Mouse (Mus musculus) retina, adult 2 months (tissue): Measurements from ENCODE around the gene Hist1h1c.
A peak's percentile ranks its signal among the peaks of the same experiment; 100 is the strongest.
"Not testable (repeated sequence)": the region's sequence is repeated elsewhere in the genome, so short reads cannot be mapped to it uniquely, and the experiment has no call there.

Experiments used
- DNase-seq: peaks from one replicate; pipeline ENCODE4 v3.0.0-alpha.2; 2012; ENCODE audit warnings: low read depth, low spot score

Hist1h1c gene

DNA sequence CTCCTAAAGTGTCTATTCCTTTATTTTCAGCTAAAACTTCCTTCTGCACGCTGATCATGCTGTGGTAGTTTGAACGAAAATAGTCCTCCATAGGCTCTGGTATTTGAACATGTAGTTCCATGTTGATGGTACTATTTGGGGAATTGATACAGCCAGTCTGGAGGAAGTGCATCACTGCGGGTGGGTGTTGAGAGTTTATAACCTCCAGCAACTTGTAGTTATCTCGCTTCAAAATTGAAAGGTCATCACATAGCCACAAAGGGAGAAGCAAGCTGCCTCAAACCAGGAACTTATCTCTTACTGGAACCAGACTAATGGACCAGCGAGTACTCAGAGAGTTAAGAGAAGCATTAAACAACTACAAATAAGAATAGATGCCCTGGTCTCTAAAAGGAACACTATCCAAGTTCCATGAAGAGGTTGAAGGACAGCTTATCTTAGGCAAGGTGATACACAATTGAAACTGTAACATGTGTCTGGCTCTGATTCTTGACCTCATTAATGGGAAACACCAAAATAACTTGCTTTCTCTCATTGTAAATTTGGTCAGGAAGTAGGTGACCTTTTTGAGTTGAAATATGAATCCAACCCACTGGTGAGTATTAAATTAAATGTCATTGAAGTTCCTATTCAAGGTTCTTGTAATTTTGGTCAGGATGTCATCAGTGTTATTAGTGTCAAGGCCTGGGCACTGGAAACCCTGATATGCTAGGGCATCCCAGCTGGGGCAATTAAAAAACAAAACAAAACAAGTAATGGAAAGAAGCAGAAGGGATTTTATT is 22.2 kb upstream of the Hist1h1c start:
- DNase-seq: no peak

DNA sequence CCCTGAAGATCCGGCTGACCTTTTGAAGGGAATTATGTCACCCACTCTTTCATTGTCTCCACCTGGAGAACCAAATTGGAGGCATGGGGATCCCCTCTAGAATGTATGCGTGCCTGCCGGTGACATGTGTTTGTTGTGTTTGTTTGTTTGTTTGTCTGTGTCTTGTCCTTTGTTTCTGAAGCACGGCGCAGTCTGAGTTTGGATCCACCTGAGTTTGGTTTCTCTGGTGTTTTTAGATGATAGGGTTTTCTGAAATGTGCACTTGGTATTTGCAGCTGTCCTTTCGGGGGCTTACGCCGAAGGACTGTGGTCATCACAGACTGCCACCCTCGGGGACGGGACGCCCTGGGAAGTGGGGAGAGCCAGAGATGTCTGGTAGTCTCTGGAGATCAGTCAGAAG is 21.4 kb upstream of the Hist1h1c start:
- no peak for DNase-seq

DNA sequence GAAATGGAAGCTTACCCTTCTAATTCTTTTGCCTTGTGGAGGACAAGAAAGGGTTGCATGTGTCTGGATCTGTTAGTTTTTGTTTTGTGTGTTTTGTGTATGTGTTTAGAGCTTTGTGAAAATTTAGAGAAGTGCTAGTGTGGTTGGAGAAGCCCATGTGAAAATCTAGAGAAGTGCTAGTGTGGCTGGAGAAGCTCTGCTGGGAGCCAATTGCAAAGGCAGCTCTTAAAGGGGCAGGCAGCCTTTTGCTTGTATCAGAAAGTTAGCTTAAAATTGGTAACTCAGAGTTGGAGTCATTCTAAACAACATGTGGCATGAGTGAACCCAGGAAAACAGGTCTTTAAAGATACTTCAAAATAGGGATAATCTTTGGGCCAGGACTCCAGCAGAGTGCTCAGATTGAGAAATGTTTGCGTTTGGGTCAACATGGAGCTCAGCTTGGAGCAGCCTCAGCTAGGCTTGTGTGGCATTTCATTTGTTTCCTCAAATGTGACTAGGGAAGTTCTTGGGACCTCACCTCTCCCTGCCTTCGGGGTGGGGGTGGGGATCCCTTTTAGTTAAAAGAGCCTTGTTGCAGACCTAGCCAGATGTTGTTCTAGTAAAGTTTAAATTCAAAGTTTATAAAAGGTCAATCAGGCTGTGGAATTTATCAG is 20.9 kb upstream of the Hist1h1c start:
- not testable (repeated sequence) for DNase-seq

DNA sequence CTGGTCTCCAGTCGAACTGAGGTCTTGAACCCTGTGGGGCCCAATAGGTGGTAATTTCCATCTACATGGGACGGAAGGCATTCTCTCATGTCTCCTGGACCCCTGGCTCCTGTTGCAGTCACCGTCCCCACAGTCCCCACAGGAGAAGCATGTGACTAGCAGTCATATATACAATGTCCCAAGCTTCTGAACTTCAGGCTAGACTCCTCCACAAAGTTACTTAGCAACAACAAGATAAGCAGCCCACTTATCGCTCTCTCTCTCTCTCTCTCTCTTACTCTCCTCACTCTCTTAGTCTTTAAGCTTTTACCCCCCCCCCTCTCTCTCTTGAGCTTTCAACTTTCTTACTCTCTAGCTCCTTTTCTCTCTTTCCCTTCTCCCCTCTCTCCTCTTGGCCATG is 14.4 kb upstream of the Hist1h1c start:
- no peak for DNase-seq

DNA sequence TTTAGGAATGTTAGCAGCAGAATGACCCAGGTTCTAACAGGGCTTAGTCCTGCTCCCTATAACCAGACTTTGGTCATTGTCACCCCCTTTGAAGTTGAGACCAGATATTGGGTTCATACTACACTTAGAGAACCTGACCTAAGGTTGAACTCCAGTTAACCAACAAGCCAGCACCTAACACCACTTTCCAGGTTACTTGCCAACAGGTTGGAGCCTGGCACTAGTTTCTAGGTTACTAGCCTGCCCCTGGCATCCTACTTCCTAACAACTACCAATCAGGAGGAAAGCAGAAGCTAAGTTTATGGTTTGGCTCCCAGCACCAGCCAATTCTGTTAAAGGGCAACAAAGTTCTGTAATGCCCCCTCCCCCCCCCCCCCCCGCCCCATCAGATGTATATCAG is 13.4 kb upstream of the Hist1h1c start:
- no peak for DNase-seq

DNA sequence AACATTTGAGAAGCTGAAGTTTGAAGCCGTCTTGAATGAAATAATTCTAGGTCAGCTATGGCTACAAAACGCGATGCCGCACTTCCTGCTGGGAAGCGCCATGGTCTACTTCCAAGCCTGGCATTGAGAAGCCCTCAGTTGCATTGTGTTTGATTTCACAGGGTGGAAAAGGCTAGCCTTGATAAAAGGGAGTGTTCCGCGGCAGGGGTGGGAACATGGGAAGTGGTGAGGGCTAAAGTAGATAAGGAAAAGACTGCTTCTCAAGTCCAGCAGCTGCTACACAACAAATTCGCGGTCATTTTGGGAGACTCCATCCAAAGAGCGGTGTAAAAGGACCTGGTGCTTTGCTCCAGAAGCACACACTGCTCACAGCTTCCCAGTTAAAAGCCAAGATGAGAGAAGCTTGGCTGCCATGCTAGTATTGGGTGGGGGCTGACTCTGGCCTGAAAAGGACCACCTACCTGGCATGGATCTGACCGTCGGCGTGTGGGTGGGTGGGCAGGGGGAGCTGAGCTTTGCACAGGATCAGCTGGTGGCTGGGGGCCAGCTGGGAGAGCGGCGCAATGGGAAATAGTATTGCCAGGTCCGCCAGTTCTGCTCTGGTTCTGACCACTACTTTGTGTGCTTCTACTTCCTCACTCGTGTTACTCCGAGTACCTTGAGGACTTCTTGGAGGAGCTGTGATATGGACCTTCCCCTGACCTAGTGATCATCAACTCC is 10.0 kb upstream of the Hist1h1c start:
- no peak for DNase-seq

DNA sequence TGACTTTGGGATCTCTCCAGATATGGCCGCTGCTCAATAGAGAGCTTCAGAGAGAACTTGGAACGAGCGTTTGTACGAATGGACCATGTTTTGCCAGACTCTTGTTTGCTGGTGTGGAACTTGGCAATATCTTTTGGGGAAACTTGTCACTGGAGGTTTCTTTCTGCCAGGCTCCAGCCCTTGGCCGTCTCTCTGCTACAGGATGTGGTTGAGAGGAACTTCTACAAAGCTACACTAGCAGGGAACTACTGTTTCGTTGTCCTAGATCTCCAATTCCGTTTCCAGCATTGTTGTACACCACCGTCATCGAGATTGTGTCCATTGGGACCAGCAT is 9.4 kb upstream of the Hist1h1c start:
- DNase-seq: no peak

DNA sequence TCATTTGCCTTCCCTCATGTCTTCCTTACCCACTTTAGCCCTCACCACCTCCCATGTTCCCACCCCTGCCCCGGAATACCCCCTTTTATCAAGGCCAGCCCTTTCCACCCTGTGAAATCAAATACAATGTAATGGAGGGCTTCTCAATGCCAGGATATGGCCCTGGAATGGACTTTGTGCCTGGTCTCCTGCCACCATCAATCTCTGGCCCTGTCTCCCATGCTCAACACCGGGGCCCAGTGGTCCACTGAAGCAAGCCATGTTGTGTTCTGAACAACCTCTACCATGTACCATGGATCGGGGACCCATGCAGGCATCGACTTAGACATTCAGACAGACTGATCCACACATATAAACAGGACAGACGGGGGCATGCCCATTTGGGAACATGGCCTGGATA is 8.9 kb upstream of the Hist1h1c start:
- no peak for DNase-seq

DNA sequence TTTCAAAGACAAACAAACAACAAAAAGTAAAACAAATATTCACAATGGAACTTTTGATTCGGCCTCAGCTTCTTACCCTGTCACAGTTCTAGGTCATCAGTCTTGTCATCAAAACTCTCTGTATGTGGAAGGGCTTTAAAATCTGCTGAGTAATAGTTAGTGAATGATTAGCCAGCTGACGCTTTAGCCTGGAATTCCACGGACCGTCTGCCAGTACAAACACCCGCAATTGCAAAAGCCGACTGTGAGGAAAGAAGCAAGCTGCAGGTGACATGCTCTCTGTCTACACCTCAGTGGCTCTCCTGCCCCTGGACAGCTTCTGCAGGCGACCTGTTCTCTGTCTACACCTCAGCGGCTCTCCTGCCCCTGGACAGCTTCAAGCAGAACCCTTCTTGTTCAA is 8.1 kb upstream of the Hist1h1c start:
- DNase-seq: no peak

DNA sequence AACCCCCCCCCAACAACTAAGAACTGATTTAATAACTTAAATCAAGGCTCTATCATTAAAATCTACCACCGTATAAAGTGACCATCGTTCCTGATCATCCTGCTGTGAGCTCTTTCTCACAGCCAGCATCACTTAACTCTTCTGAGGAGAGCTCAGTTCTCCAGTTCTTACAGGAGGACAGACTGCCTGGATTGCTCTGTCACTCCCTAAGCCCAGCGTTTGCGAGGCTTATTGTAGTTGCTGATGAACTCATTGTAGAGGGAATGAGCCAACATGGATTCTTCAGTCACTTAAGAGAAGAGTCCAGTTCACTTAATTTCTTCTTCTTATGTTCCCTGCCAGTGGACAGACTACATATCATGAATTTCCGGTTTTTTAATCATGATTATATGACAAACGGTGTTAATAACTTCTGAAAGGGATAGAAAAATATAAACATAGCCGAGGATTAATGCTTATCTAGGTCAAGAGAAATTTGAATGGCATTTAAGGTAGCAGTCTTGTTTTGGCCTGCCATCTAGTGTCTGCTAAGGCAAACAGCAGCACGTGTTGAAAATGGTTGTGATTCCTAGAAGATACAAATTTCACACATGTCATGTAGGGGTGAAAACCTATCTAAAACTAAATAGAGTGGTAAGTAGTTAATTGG is 6.3 kb upstream of the Hist1h1c start:
- DNase-seq: peak; percentile 57

DNA sequence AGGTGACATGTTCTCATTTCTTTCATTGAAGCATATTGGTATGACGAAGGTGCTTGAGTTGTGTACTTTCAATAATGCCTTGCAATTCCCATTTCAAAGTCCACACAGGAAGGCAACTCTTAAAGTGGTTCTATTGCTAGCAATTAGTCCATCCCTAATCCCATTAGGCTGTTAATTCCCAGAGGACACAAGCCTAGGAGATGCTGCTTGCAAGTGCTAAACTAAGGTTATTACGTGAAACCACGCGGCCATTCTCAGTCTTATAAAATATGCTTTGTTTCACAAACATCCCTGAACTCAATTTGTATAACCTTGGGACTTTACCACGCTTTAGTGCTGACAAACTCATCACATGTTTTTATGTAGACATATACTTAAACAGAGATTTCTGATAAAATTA is 1.5 kb upstream of the Hist1h1c start:
- DNase-seq: no peak

DNA sequence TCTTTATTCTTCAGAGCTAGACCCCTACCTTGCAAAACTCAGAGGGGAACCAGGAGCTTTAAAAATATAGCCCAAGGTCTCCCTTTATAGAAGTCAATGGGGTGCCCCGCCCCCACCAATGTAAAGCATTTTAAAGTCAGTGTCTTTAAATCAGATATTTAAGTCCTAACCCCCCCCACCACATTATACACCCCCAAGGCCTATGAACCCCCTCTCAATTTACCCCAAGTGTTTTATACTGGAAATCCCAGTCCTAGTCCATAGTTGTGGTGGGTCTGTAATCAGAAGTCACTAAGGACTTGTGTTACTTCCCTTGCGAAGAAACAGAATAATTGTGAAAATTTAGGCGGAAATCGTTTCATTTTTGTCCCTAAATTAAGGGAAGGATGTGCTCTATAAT is 567 bp upstream of the Hist1h1c start:
- DNase-seq: no peak

DNA sequence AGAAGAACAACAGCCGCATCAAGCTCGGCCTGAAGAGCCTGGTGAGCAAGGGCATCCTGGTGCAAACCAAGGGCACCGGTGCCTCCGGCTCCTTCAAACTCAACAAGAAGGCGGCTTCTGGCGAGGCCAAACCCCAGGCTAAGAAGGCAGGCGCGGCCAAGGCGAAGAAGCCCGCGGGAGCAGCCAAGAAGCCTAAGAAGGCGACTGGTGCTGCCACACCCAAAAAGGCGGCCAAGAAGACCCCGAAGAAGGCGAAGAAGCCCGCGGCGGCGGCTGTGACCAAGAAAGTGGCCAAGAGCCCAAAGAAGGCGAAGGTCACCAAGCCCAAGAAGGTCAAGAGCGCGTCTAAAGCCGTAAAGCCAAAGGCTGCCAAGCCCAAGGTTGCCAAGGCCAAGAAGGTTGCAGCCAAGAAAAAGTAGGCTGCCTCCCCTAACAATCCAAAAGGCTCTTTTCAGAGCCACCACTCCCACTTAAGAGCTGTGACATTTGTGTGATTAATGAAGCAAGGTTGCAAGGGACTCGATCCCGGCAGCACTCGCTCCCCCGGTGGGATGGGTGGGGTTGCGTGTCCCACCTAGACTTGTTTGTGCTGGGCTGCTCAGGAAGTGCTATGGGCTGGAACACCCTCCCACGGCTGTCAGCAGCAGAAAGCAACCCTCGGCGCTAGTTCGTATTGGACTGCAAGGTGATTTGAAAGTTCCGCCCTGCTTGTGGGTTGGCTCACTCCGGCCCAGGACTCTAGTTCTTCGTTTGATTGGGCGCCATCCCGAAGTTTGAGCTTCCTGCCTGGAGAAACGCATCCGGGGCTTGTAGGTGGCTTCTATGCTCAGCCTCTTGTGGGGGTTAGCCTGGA is 687 bp downstream of the Hist1h1c start:
- DNase-seq: peak; percentile 82

DNA sequence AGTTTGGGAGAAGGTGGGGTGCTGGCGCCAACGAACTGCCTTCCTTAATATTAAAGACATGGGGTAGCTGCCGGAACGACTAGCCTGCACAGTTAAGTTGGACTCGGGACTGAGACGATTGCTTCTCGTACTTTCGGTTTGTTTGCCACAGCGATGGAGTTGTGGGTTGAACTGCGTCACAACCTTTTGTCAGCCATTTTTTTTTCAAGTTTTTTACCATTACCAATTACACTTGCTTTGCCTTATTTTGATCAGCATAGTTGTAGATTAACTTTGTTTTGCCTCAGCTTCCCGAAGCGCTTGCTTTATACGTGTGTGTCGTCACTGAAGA is 1.3 kb downstream of the Hist1h1c start:
- no peak for DNase-seq

DNA sequence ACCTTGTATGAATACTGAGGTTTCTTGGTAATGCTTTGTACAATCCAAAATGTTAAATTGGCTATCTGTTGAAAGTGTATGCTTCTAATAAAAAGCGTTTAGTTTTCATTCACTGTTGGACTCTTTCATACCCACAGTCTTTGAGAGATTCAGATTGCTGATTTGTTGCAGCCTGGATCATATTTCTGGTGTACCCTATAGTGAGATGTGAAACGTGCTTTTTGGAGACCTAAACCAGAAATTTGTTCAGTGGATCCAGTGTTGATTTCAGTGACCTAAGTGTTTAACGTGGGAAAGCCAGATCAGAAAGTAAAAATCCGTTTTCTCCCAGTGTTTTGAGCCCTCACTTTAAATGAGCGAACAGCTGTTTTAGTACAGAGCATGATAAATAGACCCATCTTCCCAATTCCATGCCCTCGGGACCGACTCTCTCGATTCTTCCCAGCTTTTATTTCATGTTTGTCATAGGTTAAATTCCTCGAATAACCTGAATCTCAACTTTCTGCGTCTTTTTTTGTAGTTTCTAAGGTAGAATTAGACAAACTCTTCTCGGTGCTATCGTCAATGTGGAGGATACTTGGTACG is 1.7 kb downstream of the Hist1h1c start:
- no peak for DNase-seq

DNA sequence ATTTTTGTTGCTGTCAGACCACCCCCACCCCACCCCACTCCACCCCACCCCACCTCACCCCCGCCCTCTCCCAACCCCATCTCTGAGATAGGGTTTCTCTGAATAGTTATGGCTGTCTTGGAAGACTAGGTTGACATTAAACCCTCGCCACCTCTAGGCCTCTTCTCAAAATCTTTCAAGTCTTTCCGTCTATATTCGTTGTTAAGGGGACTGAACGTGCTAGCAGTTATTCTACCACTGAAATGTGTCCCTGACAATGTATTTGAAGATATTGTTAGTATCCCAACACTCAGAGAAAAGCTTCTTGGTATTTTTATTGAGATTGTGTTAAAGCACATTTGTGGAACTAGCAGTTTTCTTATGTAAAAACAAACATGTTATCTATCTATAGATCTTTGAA is 2.3 kb downstream of the Hist1h1c start:
- DNase-seq: no peak

DNA sequence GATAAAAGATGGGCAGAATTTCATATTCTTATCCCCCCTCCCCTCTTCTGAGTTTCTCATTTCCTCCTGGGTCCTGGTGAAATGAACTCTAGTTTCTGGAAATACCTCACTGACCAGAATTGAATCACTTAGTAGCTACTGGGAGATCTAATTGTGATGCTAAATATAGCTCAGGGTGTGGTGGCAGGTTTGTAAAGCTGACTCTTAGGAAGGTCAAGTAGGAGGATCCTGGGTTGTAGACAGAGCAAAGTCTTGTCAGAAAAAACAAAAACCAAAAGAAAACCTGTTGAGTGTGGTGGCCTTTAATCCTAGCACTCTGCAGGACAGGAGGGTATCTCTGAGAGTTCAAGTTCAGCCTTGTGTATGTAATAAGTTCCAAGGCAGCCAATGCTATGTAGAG is 3.4 kb downstream of the Hist1h1c start:
- DNase-seq: no peak

DNA sequence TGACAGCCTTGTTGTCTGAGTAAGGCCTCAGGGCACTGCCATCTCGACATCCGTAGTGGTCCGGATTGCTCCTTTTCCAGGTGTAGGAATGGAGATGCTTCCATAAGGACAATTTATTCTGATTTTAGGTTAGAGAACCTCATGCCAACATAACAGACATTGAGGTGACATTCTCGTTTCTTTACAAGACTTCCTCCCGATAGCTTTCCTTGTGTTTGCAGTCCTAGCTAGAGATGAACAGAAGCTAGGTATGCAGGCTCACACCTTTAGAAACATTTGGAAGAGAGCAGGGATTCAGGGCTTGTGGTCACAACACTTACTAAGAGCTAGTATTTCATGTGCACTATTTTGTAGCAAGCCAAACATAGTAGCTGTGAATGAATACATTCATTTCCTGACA is 4.6 kb downstream of the Hist1h1c start:
- no peak for DNase-seq

DNA sequence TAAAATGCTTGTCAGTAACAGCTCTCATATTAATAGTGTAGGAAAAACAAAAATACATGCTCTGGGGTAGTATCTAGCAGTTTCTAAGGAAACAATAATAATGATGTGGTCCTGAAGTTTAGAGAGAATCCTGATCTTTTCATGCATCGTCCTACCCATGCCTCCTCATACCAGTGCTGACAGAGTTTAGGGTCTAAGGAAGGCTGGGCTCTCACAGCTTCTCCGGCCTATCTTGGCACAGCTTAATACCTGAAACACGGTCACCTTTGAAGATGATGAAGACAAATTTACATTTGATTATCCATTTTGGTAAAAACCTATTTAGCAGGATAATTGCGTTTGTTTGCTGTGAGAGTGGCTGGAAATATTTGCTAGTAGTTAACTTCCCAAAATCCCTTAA is 5.4 kb downstream of the Hist1h1c start:
- DNase-seq: no peak

DNA sequence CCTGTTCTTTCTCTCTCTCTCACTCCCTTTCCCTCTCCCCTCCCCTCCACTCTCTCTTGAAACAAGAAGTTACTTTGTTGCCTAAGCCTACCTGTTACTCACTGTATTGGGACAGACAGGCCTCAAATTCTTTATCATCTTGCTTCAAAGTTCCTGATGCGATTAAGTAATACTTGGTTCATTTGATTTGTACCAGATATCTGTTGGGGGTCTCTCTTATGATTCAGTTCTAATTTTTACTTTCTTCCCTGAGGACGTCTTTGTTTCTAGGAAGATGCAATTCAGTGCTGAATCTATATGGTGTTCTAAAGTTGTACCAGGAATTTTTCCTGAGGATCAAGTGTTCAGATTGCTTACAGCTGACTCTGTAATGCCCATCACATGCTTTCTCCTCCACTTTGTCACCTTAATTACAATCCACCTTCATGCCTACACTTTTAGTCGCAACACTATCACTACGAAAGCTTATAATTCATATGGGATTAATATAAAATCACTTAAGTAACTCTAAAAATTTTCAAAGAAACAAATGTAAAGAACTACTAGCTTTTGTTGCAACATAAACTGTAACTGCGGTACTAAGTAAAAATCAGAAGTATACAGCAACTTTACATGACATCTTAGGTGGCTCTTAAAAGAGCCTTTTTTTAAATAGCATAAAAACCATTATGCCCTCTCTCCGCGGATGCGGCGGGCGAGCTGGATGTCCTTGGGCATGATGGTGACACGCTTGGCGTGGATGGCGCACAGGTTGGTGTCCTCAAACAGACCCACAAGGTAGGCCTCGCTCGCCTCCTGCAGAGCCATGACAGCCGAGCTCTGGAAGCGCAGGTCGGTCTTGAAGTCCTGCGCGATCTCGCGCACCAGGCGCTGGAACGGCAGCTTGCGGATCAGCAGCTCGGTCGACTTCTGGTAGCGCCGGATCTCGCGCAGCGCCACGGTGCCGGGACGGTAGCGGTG is 6.1 kb downstream of the Hist1h1c start:
- DNase-seq: no peak
